Mouse (Mus musculus): Measurements from ENCODE around the gene Hsf2bp. TPM values are rescaled to one million over a fixed set of nuclear protein-coding genes. Genes with fewer than 3 reads are reported as not detected.

Gene Hsf2bp
- total RNA-seq, 2 experiments from 2014 or later = 0.95 to 0.98 TPM

GRCm38 (mm10) chr17:31905201-31905790, 130.9 kb downstream of the Hsf2bp start:
- no peak for DNase-seq

- DNase-seq = no peak
These were observed 132.1 kb downstream of the Hsf2bp start for GRCm38 (mm10) chr17:31904036-31904435.

GRCm38 (mm10) chr17:31902630-31903198, 133.4 kb downstream of the Hsf2bp start:
- no peak for DNase-seq

- DNase-seq = peak; percentile 62
These were observed 134.5 kb downstream of the Hsf2bp start for GRCm38 (mm10) chr17:31901461-31902204.

GRCm38 (mm10) chr17:31898941-31899340, 137.2 kb downstream of the Hsf2bp start:
- no peak for DNase-seq

GRCm38 (mm10) chr17:31897186-31897793, 138.9 kb downstream of the Hsf2bp start:
- DNase-seq = no peak

GRCm38 (mm10) chr17:31896751-31897150, 139.4 kb downstream of the Hsf2bp start:
- no peak for DNase-seq

- no peak for DNase-seq
These were observed 139.8 kb downstream of the Hsf2bp start for GRCm38 (mm10) chr17:31896311-31896710.

Other genes starting within 250 kb of the Hsf2bp start
- 10 to 100 TPM; 74.3 to 79.7 TPM for gene Sik1, start 180.5 kb downstream of the Hsf2bp start, total RNA-seq (2021)
- 10 to 100 TPM; 16.2 to 16.8 TPM for gene Rrp1b, start 249 bp downstream of the Hsf2bp start, total RNA-seq (2021)
- 10 to 100 TPM; 51.5 to 52.3 TPM for gene Notch3, start 130.5 kb upstream of the Hsf2bp start, total RNA-seq (2021)
- under 1 TPM; 0.38 TPM for gene Ephx3, start 153.2 kb upstream of the Hsf2bp start, total RNA-seq (2021)
- gene Brd4, start 248.4 kb upstream of the Hsf2bp start, total RNA-seq (2021) = 10 to 100 TPM; 80.4 to 81.7 TPM

Data from heart, postnatal 4 days (tissue).